Mouse (Mus musculus) gastrocnemius, adult 8-10 months (tissue): Measurements from ENCODE around the gene Use1. TPM values are rescaled to one million over a fixed set of nuclear protein-coding genes. Genes with fewer than 3 reads are reported as not detected.

Experiments
- DNase-seq, 2 experiments: peaks; one replicate each; pipeline ENCODE4 v3.0.0; 2022; ENCODE audit warnings: low spot score in 2 of 2
- total RNA-seq, 4 experiments: library from RNA; stranded (reverse); gene quantifications; 2 replicates each; pipeline ENCODE4 v1.2.4; 2022

Use1 gene
- total RNA-seq, 4 experiments from 2014 or later: 90.5 to 106 (median 100) TPM

- no peak for DNase-seq
Observed at GRCm38 (mm10) chr8:71376423-71377030, 9.9 kb downstream of the Use1 start.

DNA sequence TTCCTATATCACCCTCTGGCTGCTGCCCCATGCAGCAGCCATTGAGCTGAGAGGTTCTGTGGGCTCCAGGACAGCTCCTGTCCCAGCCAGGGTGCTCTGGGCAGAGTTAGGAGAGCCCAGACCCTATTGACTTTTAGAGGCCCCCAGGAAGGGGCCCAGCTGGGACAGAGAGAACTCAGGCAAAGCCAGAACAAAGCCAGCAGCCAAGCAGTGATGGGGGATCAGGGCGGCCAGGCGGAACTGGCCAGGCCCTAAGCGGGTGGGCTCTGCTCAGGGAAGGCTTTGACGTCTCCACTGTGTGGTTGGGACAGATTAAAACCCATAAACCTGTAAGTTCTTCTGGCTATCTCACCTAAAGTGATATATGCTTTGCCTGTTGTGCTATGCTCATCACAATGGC lies 12.4 kb downstream of the Use1 start:
- DNase-seq: no peak

DNA sequence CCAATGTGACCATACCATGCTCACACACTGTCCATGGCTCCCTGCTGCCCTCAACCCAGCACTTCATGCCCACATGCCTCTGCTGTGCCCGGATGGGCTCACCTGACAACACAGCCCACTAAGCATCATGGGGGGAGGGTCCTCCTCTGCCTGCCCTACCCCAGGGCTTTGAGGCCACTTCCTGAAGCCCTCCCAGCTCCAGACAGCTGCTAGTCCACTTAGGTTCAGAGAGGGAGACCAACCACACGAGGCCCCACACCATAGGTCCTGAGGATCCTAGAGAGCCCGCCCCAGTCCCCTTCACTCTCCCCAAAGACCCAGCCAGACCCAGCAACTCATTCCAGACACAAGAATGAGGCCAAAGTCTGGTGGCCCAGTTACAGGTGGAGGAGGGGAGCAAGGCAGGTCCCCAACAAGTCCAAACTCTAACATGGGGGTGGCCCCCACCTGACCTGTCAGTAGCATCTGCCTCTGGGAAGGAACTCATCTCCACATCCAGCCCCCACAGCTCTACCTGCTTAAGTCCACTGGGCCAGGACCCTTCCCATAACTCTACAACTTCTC lies 12.9 kb downstream of the Use1 start:
- no peak for DNase-seq

DNA sequence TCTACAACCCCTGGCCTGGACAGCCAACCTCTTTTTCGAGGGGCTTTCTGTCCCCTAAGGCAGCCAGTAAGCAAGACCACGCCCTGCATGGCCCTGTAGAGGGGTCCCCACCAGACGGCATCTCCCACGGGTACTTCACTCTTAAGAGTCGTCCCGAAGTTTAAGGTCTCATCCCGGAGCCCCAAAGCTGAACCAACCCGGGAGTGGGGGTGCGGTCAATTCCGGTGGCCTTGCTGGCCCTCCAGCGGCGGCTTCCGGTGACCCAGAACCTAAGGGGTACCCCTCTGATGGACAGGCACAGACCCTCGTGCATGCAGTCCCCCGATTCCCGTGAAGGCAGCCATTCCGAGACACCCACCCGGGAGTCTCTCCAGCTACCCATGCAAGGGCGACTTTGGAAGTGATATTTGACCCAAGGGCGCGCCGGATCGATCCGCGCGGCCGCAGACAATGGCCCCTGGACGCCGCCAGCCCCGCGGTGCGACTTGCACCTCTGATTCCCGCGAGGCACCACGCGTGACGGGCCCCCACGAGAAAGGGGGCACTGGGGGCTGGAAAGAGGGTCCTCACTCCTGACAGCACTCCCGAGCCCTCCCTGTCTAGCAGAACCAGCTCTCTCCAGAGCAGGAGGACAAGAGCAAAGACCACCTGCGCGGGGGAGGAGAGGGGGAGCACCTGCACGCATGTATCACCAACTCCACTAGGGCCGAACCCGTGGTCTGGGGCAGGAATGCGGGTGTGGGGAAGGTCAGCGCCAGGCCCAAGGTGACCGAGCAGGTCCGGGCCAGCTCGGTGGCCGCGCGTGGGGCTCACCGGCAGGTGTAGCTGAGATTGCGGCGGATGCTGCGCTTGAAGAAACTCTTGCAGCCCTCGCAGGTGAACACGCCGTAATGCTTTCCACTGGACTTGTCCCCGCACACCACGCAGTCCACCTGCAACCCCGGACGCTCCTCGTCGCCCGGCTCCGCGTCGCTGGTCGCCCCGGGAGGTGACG lies 13.8 kb downstream of the Use1 start:
- no peak for DNase-seq

DNA sequence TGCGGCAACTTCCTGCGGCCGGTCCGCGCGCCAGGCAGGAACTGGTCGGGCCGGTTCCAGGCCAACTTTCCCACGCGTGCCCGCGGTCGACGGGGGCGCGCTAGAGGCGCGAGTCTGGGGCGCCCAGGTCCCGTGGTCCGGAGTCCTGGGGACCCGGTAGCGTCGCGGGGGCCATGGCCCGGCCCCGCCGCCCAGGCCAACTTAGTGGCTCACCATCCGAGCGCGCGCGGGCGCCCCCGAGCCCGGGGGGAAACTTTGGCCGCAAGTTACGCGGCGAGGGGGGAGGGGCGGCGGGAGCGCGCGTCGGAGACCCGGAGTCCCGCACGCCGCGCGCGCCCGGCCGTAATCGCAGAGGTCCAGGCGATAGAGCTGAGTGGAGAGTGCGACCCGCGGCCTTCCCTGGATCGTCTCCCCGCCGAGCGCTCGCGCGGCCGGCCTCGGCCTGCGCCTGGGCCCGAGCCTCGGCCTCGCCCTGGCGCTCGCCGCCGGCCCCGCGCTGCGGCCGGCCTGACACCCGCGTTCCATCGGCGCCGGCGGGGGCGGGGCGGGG lies 14.8 kb downstream of the Use1 start, which contains the start of gene Nr2f6:
Gene Nr2f6, minus strand, starts transcription at position 540 of the 550 bp plus-strand sequence.
- peak in 1 of 2 experiments; percentile 58 for DNase-seq

- peak; percentile 85 to 90 for DNase-seq
Observed at GRCm38 (mm10) chr8:71381971-71382961, 15.6 kb downstream of the Use1 start.

DNA sequence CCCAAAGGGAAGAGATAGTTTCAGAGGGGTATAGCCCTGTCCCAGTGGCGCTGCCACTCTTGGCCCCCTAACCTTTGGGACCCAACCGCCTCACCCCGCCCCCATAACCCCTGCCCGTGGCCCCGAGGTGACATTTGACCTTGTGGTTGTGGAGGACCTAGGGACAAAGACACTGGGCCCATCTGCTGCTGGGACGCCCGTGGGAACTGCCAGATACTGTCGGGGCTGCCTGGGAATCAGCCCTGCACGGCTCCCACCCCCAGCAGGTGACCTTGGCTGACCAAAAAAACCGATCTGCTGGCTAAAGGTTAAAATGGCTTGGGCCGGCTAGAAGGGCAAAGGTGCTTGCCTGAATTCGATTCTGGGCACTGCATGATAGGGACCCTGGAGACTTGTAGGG lies 16.7 kb downstream of the Use1 start:
- DNase-seq: no peak

GRCm38 (mm10) chr8:71383860-71384259 lies 17.2 kb downstream of the Use1 start:
- no peak for DNase-seq

- DNase-seq: no peak
Observed at GRCm38 (mm10) chr8:71385212-71385835, 18.7 kb downstream of the Use1 start.

DNA sequence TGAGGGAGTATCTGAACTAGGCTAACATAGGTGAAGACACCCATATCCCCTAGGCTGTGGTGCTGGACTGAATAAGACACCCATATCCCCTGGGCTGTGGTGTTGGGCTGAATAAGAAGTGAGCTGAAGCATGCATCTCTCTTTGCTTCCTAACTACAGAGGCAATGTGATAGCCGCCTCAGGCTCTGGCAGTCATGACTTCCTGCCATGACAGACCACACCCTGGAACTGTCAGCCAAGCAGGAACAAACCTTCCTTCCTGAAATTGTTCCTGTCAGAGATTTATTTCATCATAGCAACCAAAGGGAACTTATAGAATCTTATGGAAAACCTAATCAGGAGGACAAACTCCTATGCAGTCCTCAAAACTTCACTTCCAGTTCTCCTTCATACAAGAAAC lies 21.6 kb downstream of the Use1 start:
- no peak for DNase-seq

- no peak for DNase-seq
Observed at GRCm38 (mm10) chr8:71391696-71392095, 25.0 kb downstream of the Use1 start.

DNA sequence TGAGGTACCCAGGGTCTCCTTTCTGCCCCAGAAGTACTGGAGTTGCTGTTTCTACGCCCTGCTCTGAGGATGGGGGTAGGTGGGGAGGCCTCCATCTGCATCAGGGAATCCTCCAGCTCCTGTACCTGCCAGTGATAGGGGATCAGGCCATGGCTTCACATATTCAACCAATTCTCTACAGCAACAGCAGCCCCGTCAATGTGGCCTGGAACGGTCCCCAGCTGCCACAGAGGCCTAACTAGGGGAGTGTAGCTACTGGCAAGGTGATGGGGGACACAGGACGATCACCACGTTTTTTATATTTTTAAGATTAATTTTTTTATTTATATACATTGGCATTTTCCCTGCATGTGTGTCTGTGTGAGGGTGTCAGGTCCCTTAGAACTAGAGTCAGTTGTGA lies 25.7 kb downstream of the Use1 start:
- DNase-seq: no peak

DNA sequence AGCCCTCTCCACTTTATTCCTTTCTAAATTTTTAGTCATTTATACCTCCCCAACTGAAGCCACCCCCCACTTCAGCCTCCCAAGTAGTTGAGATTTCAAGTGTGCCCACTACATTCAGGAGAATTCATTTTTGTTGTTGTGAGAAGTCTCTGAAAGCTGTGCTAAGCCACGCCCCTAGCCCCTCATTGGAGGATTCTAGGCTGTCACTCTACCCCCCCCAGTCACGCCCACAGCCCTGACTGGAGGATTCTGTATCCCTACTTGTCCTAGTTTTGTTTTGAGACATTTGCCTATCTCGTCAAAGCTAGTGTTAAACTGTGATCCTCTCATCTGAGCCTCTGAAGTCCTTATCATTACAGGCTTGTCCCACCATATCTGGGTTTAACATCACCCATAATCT lies 26.2 kb downstream of the Use1 start:
- DNase-seq: no peak

GRCm38 (mm10) chr8:71394481-71394880 lies 27.8 kb downstream of the Use1 start:
- DNase-seq: no peak

DNA sequence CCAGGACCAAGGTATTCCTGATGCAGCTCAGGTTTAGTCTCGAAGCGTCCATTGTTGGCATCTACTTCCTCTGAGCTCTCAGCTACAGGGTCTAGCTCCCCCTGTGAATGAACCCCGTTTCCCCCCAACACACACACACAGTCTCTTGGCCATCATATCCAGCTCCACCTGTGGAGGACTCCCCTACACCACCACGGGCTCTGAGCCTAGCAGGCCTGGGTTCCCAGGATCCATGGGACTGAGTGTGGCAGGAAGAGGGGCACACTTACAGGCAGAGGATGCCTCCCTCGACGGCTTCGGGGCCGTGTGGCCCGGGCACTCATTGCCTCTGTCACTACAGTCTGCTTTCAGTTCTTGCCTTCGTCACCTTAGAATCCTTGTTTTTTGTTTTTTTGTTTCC lies 28.4 kb downstream of the Use1 start:
- no peak for DNase-seq

DNA sequence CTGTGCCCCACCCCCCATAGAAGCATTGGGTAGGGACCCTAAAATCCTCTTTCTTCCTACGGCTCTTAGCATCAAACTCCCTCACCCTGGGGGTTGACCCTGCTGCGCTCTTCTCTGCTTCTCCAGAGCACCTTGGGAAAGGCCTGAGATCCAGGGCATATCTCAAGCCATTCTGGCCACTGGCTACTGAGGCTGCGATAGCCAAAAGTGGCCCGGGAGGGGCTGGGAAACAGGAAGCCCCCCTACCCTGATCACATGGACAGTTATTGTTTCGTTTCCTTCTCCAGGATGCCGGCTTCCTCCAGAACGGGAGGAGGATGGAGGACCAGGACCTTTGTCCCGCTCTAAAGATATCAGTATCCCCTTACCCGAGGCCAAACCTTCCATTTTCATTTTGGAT lies 29.0 kb downstream of the Use1 start, which contains the start of gene Ushbp1:
Gene Ushbp1, minus strand, starts transcription at position 174 of the 400 bp plus-strand sequence.
- DNase-seq: no peak

GRCm38 (mm10) chr8:71396639-71397305 lies 30.1 kb downstream of the Use1 start, which contains the start of gene Babam1:
Gene Babam1 (plus strand): TSS chr8:71396861.
- DNase-seq: peak; percentile 89 to 92

- no peak for DNase-seq
Observed at GRCm38 (mm10) chr8:71397701-71398100, 31.1 kb downstream of the Use1 start.

DNA sequence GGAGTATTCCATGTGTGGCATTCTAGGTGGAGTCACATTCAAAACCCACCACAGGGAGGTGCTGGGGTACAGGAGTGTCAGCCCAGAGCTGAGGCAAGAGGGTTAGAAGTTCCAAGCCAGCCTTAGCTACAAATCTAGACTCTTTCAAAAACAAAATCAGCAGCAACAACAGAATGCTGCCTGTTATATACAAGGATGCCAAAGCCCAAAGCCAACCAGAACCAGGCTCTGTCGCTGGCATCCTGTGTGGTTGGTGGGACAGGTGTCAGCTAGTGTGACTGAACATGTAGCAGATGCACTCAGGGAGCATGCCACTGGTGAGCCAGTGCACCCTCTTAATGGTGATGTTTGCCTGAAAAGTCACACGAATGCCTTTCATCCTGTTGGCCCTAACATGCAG lies 34.2 kb downstream of the Use1 start:
- no peak for DNase-seq
